Mouse (Mus musculus) G1E (cell line): ENCODE data around the gene Slc51a. TPM values are rescaled to one million over a fixed set of nuclear protein-coding genes. Genes with fewer than 3 reads are reported as not detected.
A peak's percentile ranks its signal among the peaks of the same experiment; 100 is the strongest.

ENCODE experiments used
- ATAC-seq: 2 replicates; pipeline ENCODE4 v1.8.0; 2016; ENCODE audit warnings: mild to moderate bottlenecking; ENCODE audit not compliant: insufficient number of reproducible peaks, poor library complexity, low FRiP score, severe bottlenecking; ENCODE audit errors: extremely low read depth
- DNase-seq: peaks from one replicate; pipeline ENCODE4 v3.0.0; 2012; ENCODE audit warnings: low spot score
- H3K27me3 ChIP-seq: 2 replicates; pipeline ENCODE4 v1.6.1; 2012; ENCODE audit warnings: mild to moderate bottlenecking, low read length, inconsistent platforms; ENCODE audit not compliant: insufficient read depth
- H3K36me3 ChIP-seq: replicated peaks from 2 replicates; pipeline ENCODE3; 2012; ENCODE audit warnings: mild to moderate bottlenecking, inconsistent platforms
- H3K4me1 ChIP-seq: 2 replicates; pipeline ENCODE4 v1.6.1; 2012; ENCODE audit warnings: low read depth, low read length, inconsistent platforms, mixed read lengths; ENCODE audit not compliant: insufficient read depth
- H3K4me3 ChIP-seq: 2 replicates; pipeline ENCODE4 v1.5.1; 2012; ENCODE audit warnings: low read depth, mild to moderate bottlenecking, inconsistent platforms, low read length, moderate library complexity, mixed read lengths
- H3K9me3 ChIP-seq: replicated peaks from 2 replicates; pipeline ENCODE4 v1.6.1; 2012; ENCODE audit warnings: inconsistent platforms
- CTCF ChIP-seq: IDR thresholded peaks from 2 replicates; pipeline ENCODE4 v1.5.1; 2012; ENCODE audit warnings: low read depth, low read length, inconsistent platforms, mixed read lengths
- GATA1 ChIP-seq: IDR thresholded peaks from 2 replicates; pipeline ENCODE4 v1.6.1; 2012; ENCODE audit warnings: borderline replicate concordance, low read length, inconsistent platforms, mixed read lengths
- GATA2 ChIP-seq: IDR thresholded peaks from 2 replicates; pipeline ENCODE4 v1.6.1; 2012; ENCODE audit warnings: low read depth, low read length, inconsistent platforms, borderline replicate concordance
- POLR2AphosphoS5 ChIP-seq: IDR thresholded peaks from 2 replicates; pipeline ENCODE4 v1.6.1; 2012; ENCODE audit warnings: low read depth, low read length, inconsistent platforms; ENCODE audit not compliant: insufficient replicate concordance
- TAL1 ChIP-seq: conservative IDR thresholded peaks from 2 replicates; pipeline ENCODE4 v1.6.1; 2012; ENCODE audit warnings: low read depth, low read length, inconsistent platforms, mixed read lengths
- polyA plus RNA-seq: library from polyadenylated mRNA; stranded (reverse); fragments of >175 nt; gene quantifications from 2 replicates; pipeline ENCODE4 v1.2.3, GENCODE M21; 2012
- total RNA-seq, 2 experiments: library from RNA; stranded (forward) in 1 of 2; stranded (reverse) in 1 of 2; fragments of 200-1000 nt in 1 of 2; fragments of >200 nt in 1 of 2; fragmentation: Nextera tagmentation in 1 of 2; gene quantifications; 2 replicates each; pipeline ENCODE4 v1.2.3; 2014 to 2017

Gene Slc51a
- total and polyA plus RNA-seq, 3 experiments: 2.0 TPM; not detected in 2

GRCm38 (mm10) chr16:32523462-32524243 is 36.0 kb upstream of the Slc51a start:
- no peaks in the 10 kb centered on the region for H3K9me3 ChIP-seq
- TF ChIP-seq POLR2AphosphoS5: no peak
- no peak for TF ChIP-seq CTCF
- TF ChIP-seq GATA1: no peak
- no peak for TF ChIP-seq TAL1
- TF ChIP-seq GATA2: no peak
- no peaks in the 10 kb centered on the region for H3K27me3 ChIP-seq
- peaks cover 76% of the 10 kb centered on the region for H3K4me1 ChIP-seq
- DNase-seq: no peak
- ATAC-seq: no peak
- no peaks in the 10 kb centered on the region for H3K36me3 ChIP-seq
- H3K4me3 ChIP-seq: no peak overlapping the region

GRCm38 (mm10) chr16:32522578-32523194 is 35.0 kb upstream of the Slc51a start:
- Histone ChIP-seq H3K27me3 (no peaks in the 10 kb centered on the region), H3K36me3 (no peaks in the 10 kb centered on the region), H3K9me3 (no peaks in the 10 kb centered on the region), H3K4me1 (peaks cover 86% of the 10 kb centered on the region), H3K4me3 (no peak overlapping the region)
- TF ChIP-seq CTCF: no peak
- no peak for TF ChIP-seq POLR2AphosphoS5
- TF ChIP-seq TAL1: no peak
- no peak for TF ChIP-seq GATA2
- ATAC-seq (no peak), DNase-seq (no peak)

- H3K4me1 ChIP-seq: peaks cover 93% of the 10 kb centered on the region
- ATAC-seq (peak; percentile 57), DNase-seq (peak; percentile 57)
- TF ChIP-seq TAL1: peak; percentile 58
- no peak for TF ChIP-seq GATA1
- no peaks in the 10 kb centered on the region for H3K36me3 ChIP-seq
- H3K27me3 ChIP-seq: no peaks in the 10 kb centered on the region
- peak overlapping the region; percentile 64; the same call in 1 of the 2 replicates for H3K4me3 ChIP-seq
- no peaks in the 10 kb centered on the region for H3K9me3 ChIP-seq
These were observed 32.7 kb upstream of the Slc51a start for GRCm38 (mm10) chr16:32520372-32520748.

GRCm38 (mm10) chr16:32519656-32520371 is 32.1 kb upstream of the Slc51a start:
- Histone ChIP-seq H3K36me3 (no peaks in the 10 kb centered on the region), H3K27me3 (no peaks in the 10 kb centered on the region), H3K9me3 (no peaks in the 10 kb centered on the region), H3K4me1 (peaks cover 96% of the 10 kb centered on the region), H3K4me3 (peak overlapping the region; percentile 64; the same call in 1 of the 2 replicates)
- no peak for ATAC-seq
- no peak for TF ChIP-seq CTCF
- TF ChIP-seq GATA2: no peak
- TF ChIP-seq GATA1: no peak
- no peak for TF ChIP-seq POLR2AphosphoS5
- no peak for TF ChIP-seq TAL1
- DNase-seq: no peak

GRCm38 (mm10) chr16:32517785-32518481 is 30.3 kb upstream of the Slc51a start:
- Histone ChIP-seq H3K9me3 (peaks cover 3% of the 10 kb centered on the region; the same call in 1 of the 2 replicates), H3K27me3 (no peaks in the 10 kb centered on the region), H3K4me1 (peaks cover 98% of the 10 kb centered on the region), H3K36me3 (no peaks in the 10 kb centered on the region), H3K4me3 (no peak overlapping the region)
- no peak for ATAC-seq
- no peak for TF ChIP-seq POLR2AphosphoS5
- no peak for TF ChIP-seq CTCF
- no peak for TF ChIP-seq GATA2
- no peak for TF ChIP-seq TAL1
- TF ChIP-seq GATA1: no peak
- no peak for DNase-seq
